Mouse (Mus musculus): ENCODE measurements around the gene Clp1.

GRCm38 (mm10) chr2:84721182-84721581 lies 6.0 kb downstream of the Clp1 start:
- TF ChIP-seq EP300 (IDR thresholded peaks at IDR 0.05; ENCODE audit: low read depth in 1 of 2, low read length in 2 of 2) (peak in 1 of 2 experiments; percentile 31; a peak in 1 of 4 replicates), UBTF (IDR thresholded peaks at IDR 0.05; ENCODE audit: borderline replicate concordance, insufficient read depth, low read depth, low read length) (no peak), MAFK (IDR thresholded peaks at IDR 0.05; ENCODE audit: borderline replicate concordance, low read depth, low read length) (no peak), ELF1 (IDR thresholded peaks at IDR 0.05; ENCODE audit: low read depth, low read length) (no peak), RCOR1 (IDR thresholded peaks at IDR 0.05; ENCODE audit: low read depth, low read length) (no peak), CTCF (IDR thresholded peaks at IDR 0.05 in 2 of 3, conservative IDR thresholded peaks at IDR 0.05 in 1 of 3; ENCODE audit: control insufficient read depth in 1 of 3, insufficient read depth in 1 of 3, low read depth in 2 of 3, low read length in 3 of 3, poor library complexity in 1 of 3, severe bottlenecking in 1 of 3) (no peak), POLR2A (IDR thresholded peaks at IDR 0.05; ENCODE audit: control insufficient read depth in 1 of 2, insufficient read depth in 1 of 2, low read depth in 1 of 2, low read length in 2 of 2, poor library complexity in 1 of 2) (no peak), ZKSCAN1 (IDR thresholded peaks at IDR 0.05; ENCODE audit: low read depth, low read length) (no peak), ZC3H11A (IDR thresholded peaks at IDR 0.05; ENCODE audit: low read depth, low read length) (no peak), RAD21 (IDR thresholded peaks at IDR 0.05; ENCODE audit: low read depth, low read length) (no peak), TAL1 (IDR thresholded peaks at IDR 0.05; ENCODE audit: low read length) (no peak)
